Mouse (Mus musculus) Patski (cell line): ENCODE results near the gene Lig3. TPM values are rescaled to one million over a fixed set of nuclear protein-coding genes. Genes with fewer than 3 reads are reported as not detected.

Experiments used
- ATAC-seq: fragments of 100-300 bp; one replicate; pipeline ENCODE4 v1.8.0; 2021
- CTCF ChIA-PET: fragments of 350-600 bp; sonication (Branson Sonifier 250); formaldehyde crosslinking; loops from one replicate; lab custom pipeline; 2022; ENCODE audit warnings: inconsistent platforms; lab: Charles Lee
- POLR2A ChIA-PET: fragments of 350-600 bp; sonication (Branson Sonifier 250); formaldehyde crosslinking; loops from one replicate; lab custom pipeline; 2022; ENCODE audit warnings: antibody characterized with exemption, inconsistent platforms; lab: Charles Lee
- DNase-seq: peaks from one replicate; pipeline ENCODE4 v3.0.0-alpha.2; 2011; ENCODE audit warnings: low read depth, low spot score
- H3K27me3 ChIP-seq: fragments of 371-371 bp; one replicate; pipeline ENCODE4 v1.5.1; 2021
- CTCF ChIP-seq: fragments of 100-300 bp; IDR thresholded peaks from one replicate; pipeline ENCODE4 v1.5.1; 2021
- in situ Hi-C: fragments of 300-500 bp; cut with MboI; formaldehyde crosslinking; loops from 3 replicates; pipeline ENCODE4 v1.11.1; 2018; ENCODE audit warnings: low pct_unique_long_range_greater_than_20kb, mixed read lengths
- polyA plus RNA-seq: library from polyadenylated mRNA; unstranded; gene quantifications from one replicate; pipeline ENCODE4 v1.2.3, GENCODE M21; 2021

Gene Lig3
- polyA plus RNA-seq, 1 experiment from 2014 or later: 29.5 TPM

- no peaks in the 10 kb centered on the region for H3K27me3 ChIP-seq
- DNase-seq (no peak), ATAC-seq (no peak)
- in situ Hi-C loops: no loop called here
- POLR2A ChIA-PET: no interaction called here
- TF ChIP-seq CTCF: no peak
- CTCF ChIA-PET: no interaction called here
These were observed 57.6 kb downstream of the Lig3 start for GRCm38 (mm10) chr11:82838511-82838910.

GRCm38 (mm10) chr11:82844771-82845414 lies 64.0 kb downstream of the Lig3 start:
- no peak for DNase-seq
- no peaks in the 10 kb centered on the region for H3K27me3 ChIP-seq
- no peak for TF ChIP-seq CTCF
- no peak for ATAC-seq
- POLR2A ChIA-PET: interaction anchor here (0.5 kb wide), 1 partner anchor 42 kb away, joined by 3 read pairs; no protein-coding TSS in a partner anchor
- CTCF ChIA-PET: interaction anchor here (0.9 to 4.3 kb wide), 7 partner anchors 10 to 40 kb away, joined by 3 to 18 read pairs (median 3); no protein-coding TSS in a partner anchor
- in situ Hi-C loops: no loop called here

DNA sequence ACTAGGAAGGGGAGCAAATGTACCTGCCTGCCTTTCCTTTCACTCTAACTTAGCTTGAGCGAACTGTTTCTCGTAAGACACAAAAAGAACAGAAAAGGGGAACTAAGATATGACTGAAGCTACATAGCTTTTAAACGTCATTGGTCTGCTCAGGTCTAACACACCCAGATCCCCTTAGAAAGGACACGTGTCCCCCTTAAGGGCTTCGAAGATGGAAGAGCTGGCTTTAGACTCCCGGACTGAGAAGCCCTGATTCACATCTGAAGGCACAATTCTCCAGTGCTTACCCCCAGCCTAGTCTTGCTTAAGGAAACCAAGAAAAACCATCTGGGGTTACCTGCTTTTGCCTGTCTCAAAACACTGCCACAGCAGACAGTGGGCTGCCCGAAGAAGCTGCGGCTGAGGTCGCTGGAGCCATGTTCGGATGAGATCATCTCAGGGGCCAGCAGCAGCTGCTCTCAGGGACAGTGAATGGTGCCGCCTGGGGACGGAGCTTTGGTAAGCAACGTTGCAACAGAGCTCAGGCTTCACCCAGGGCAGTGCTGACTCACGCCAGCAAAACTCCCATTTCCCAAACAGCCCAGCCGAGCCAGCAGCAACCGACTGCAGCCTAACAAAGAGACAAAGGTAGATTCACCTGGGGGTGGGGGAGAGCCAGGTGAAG lies 64.6 kb downstream of the Lig3 start:
- in situ Hi-C loops: no loop called here
- H3K27me3 ChIP-seq: no peaks in the 10 kb centered on the region
- ChIA-PET POLR2A (interaction anchor here (0.6 to 1.7 kb wide), 2 partner anchors 9 to 13 kb away, joined by 3 to 5 read pairs; no protein-coding TSS in a partner anchor), CTCF (interaction anchor here (0.9 to 4.3 kb wide), 7 partner anchors 11 to 39 kb away, joined by 3 to 18 read pairs (median 3); no protein-coding TSS in a partner anchor)
- ATAC-seq: peak; percentile 95
- TF ChIP-seq CTCF: peak; percentile 54
- no peak for DNase-seq

DNA sequence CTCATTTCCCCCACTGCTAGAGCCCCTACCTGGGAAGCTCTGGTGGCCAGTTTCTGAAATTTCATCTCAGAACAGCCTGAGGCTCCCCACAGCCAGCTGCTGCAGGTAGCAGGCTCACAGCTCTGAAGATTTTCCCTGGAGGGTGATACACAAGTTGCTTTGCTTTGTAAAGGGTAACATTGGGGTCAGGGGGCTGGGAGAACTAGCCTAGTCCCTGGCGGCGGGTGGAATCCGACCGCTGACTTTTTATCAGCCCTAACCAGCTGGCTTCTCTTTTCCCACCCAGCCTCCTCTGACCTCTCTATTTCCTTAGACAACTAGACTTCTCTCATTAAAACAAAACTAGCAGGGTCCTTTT lies 65.2 kb downstream of the Lig3 start:
- ATAC-seq (no peak), DNase-seq (no peak)
- H3K27me3 ChIP-seq: no peaks in the 10 kb centered on the region
- TF ChIP-seq CTCF: no peak
- in situ Hi-C loops: no loop called here
- CTCF ChIA-PET: interaction anchor here (1.0 to 4.3 kb wide), 7 partner anchors 11 to 27 kb away, joined by 3 to 18 read pairs (median 3); no protein-coding TSS in a partner anchor
- POLR2A ChIA-PET: interaction anchor here (1.7 kb wide), 1 partner anchor 9 kb away, joined by 5 read pairs; no protein-coding TSS in a partner anchor

- POLR2A ChIA-PET: interaction anchor here (1.3 to 1.7 kb wide), 2 partner anchors 10 to 21 kb away, joined by 4 to 5 read pairs; no protein-coding TSS in a partner anchor
- TF ChIP-seq CTCF: no peak
- H3K27me3 ChIP-seq: no peaks in the 10 kb centered on the region
- CTCF ChIA-PET: interaction anchor here (0.7 to 4.3 kb wide), 4 partner anchors 11 to 27 kb away, joined by 3 to 18 read pairs (median 4); no protein-coding TSS in a partner anchor
- no peak for ATAC-seq
- DNase-seq: no peak
- in situ Hi-C loops: no loop called here
These were observed 66.0 kb downstream of the Lig3 start for GRCm38 (mm10) chr11:82846938-82847337.

GRCm38 (mm10) chr11:82847571-82848000 lies 66.7 kb downstream of the Lig3 start:
- ChIA-PET POLR2A (interaction anchor here (1.3 kb wide), 1 partner anchor 20 kb away, joined by 4 read pairs; no protein-coding TSS in a partner anchor), CTCF (interaction anchor here (0.7 to 4.3 kb wide), 6 partner anchors 10 to 48 kb away, joined by 3 to 18 read pairs (median 5); no protein-coding TSS in a partner anchor)
- ATAC-seq (peak; percentile 71), DNase-seq (no peak)
- in situ Hi-C loops: no loop called here
- no peak for TF ChIP-seq CTCF
- no peaks in the 10 kb centered on the region for H3K27me3 ChIP-seq

- TF ChIP-seq CTCF: no peak
- DNase-seq: no peak
- CTCF ChIA-PET: interaction anchor here (1.1 to 2.5 kb wide), 2 partner anchors 20 to 21 kb away, joined by 3 to 9 read pairs; no protein-coding TSS in a partner anchor
- no peaks in the 10 kb centered on the region for H3K27me3 ChIP-seq
- no peak for ATAC-seq
- in situ Hi-C loops: loop anchor here (25.0 kb wide), 1 partner anchor 813 kb away; the partner anchor contains the start of genes Ccl2, Ccl7 and Gm17268
- POLR2A ChIA-PET: no interaction called here
These were observed 69.4 kb downstream of the Lig3 start for GRCm38 (mm10) chr11:82850259-82850658.

DNA sequence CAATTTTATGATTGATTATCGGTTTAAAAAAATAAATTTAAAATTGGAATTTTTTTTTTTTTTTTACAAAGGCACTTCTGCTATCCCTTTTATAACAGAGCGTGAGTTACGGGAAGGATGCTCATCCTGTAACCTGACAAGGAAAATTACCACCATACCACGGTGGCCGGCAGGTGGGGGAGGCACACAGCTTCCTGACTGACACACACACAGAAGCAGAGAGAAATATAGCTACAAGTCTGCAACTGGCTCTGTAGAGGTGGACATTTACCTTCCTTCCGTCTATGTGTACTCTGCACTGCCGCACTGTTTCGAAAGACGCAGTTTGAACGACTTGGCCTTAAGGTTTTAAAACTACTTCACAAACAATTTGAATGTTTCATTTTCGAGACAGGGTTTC lies 71.2 kb downstream of the Lig3 start:
- ATAC-seq (no peak), DNase-seq (no peak)
- no peak for TF ChIP-seq CTCF
- H3K27me3 ChIP-seq: no peaks in the 10 kb centered on the region
- ChIA-PET CTCF (interaction anchor here (2.5 kb wide), 1 partner anchor 18 kb away, joined by 9 read pairs; no protein-coding TSS in a partner anchor), POLR2A (no interaction called here)
- in situ Hi-C loops: loop anchor here (25.0 kb wide), 1 partner anchor 815 kb away; the partner anchor contains the start of genes Ccl2, Ccl7 and Gm17268

DNA sequence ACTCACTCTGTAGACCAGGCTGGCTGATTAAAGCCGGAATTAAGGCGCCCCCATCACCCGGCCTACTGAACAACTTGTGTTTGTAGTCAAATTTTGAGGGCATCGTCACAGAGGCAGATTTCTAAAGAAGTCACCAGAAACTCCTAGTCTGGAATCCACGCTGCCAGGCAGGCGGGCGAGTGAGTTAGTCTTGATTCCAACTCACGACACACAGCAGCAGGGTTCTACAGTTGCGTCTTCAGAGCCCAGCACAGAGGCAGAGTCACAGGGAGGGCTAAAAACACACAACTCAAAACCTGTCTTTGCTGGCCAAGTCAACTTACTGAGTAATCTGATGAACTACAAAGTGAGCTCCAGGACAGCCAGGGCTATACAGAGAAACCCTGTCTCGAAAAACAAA lies 71.6 kb downstream of the Lig3 start:
- TF ChIP-seq CTCF: no peak
- ChIA-PET POLR2A (no interaction called here), CTCF (interaction anchor here (2.5 kb wide), 1 partner anchor 18 kb away, joined by 9 read pairs; no protein-coding TSS in a partner anchor)
- in situ Hi-C loops: loop anchor here (25.0 kb wide), 1 partner anchor 815 kb away; the partner anchor contains the start of genes Ccl2, Ccl7 and Gm17268
- no peak for DNase-seq
- ATAC-seq: no peak
- H3K27me3 ChIP-seq: no peaks in the 10 kb centered on the region

- H3K27me3 ChIP-seq: no peaks in the 10 kb centered on the region
- ChIA-PET POLR2A (no interaction called here), CTCF (no interaction called here)
- in situ Hi-C loops: loop anchor here (25.0 kb wide), 1 partner anchor 816 kb away; the partner anchor contains the start of genes Ccl2, Ccl7 and Gm17268
- DNase-seq: no peak
- no peak for ATAC-seq
- TF ChIP-seq CTCF: no peak
These were observed 72.0 kb downstream of the Lig3 start for GRCm38 (mm10) chr11:82852958-82853357.

Other genes with a start within 250 kb of the Lig3 start
- 0.47 TPM for gene Cct6b, start 16.8 kb upstream of the Lig3 start, polyA plus RNA-seq
- 21.0 TPM for gene Zfp830, start 16.8 kb upstream of the Lig3 start, polyA plus RNA-seq
- gene Rffl, start 90.1 kb downstream of the Lig3 start, polyA plus RNA-seq: 12.7 TPM
- 20.3 TPM for gene Rad51d, start 109.5 kb downstream of the Lig3 start, polyA plus RNA-seq
- gene Fndc8, start 111.0 kb downstream of the Lig3 start, polyA plus RNA-seq: 0.03 TPM
- 20.4 TPM for gene Nle1, start 127.3 kb downstream of the Lig3 start, polyA plus RNA-seq
- gene Unc45b, start 129.4 kb downstream of the Lig3 start, polyA plus RNA-seq: not detected
- not detected for gene Slfn5, start 170.2 kb downstream of the Lig3 start, polyA plus RNA-seq
- 5.4 TPM for gene Slfn9, start 210.7 kb downstream of the Lig3 start, polyA plus RNA-seq
- gene Slfn8, start 239.7 kb downstream of the Lig3 start, polyA plus RNA-seq: 0.92 TPM